Mouse (Mus musculus): Measurements from ENCODE around the gene Cul3.

Cul3 gene

GRCm38 (mm10) chr1:80315533-80316045, 24.7 kb downstream of the Cul3 start:
- no peak for DNase-seq (ENCODE audit: low spot score in 2 of 2)

- DNase-seq (ENCODE audit: low spot score in 2 of 2) = no peak
These were observed 47.0 kb downstream of the Cul3 start for GRCm38 (mm10) chr1:80293307-80293706.

GRCm38 (mm10) chr1:80278731-80279130, 61.5 kb downstream of the Cul3 start:
- no peak for DNase-seq (ENCODE audit: low spot score in 2 of 2)

GRCm38 (mm10) chr1:80260443-80260842, 79.8 kb downstream of the Cul3 start:
- DNase-seq (ENCODE audit: low spot score in 2 of 2) = no peak

GRCm38 (mm10) chr1:80258632-80259031, 81.6 kb downstream of the Cul3 start:
- DNase-seq (ENCODE audit: low spot score in 2 of 2) = no peak

- DNase-seq (ENCODE audit: low spot score in 2 of 2) = no peak
These were observed 87.0 kb downstream of the Cul3 start for GRCm38 (mm10) chr1:80253309-80253708.

- no peak for DNase-seq (ENCODE audit: low spot score in 2 of 2)
These were observed 90.0 kb downstream of the Cul3 start for GRCm38 (mm10) chr1:80250247-80250646.

- DNase-seq (ENCODE audit: low spot score in 2 of 2) = no peak
These were observed 93.1 kb downstream of the Cul3 start for GRCm38 (mm10) chr1:80247131-80247530.

GRCm38 (mm10) chr1:80244123-80244522, 96.2 kb downstream of the Cul3 start:
- DNase-seq (ENCODE audit: low spot score in 2 of 2) = no peak

GRCm38 (mm10) chr1:80241579-80241978, 98.7 kb downstream of the Cul3 start:
- DNase-seq (ENCODE audit: low spot score in 2 of 2) = no peak

GRCm38 (mm10) chr1:80240017-80240660, 100.1 kb downstream of the Cul3 start:
- DNase-seq (ENCODE audit: low spot score in 2 of 2) = no peak

GRCm38 (mm10) chr1:80239481-80239880, 100.8 kb downstream of the Cul3 start:
- no peak for DNase-seq (ENCODE audit: low spot score in 2 of 2)

GRCm38 (mm10) chr1:80236951-80237702, 103.2 kb downstream of the Cul3 start:
- DNase-seq (ENCODE audit: low spot score in 2 of 2) = no peak

GRCm38 (mm10) chr1:80236126-80236525, 104.2 kb downstream of the Cul3 start:
- no peak for DNase-seq (ENCODE audit: low spot score in 2 of 2)

GRCm38 (mm10) chr1:80230612-80231011, 109.7 kb downstream of the Cul3 start:
- no peak for DNase-seq (ENCODE audit: low spot score in 2 of 2)

- no peak for DNase-seq (ENCODE audit: low spot score in 2 of 2)
These were observed 115.4 kb downstream of the Cul3 start for GRCm38 (mm10) chr1:80224839-80225412.

- DNase-seq (ENCODE audit: low spot score in 2 of 2) = no peak
These were observed 119.1 kb downstream of the Cul3 start for GRCm38 (mm10) chr1:80221151-80221550.

- no peak for DNase-seq (ENCODE audit: low spot score in 2 of 2)
These were observed 122.0 kb downstream of the Cul3 start, which contains the start of gene Fam124b for GRCm38 (mm10) chr1:80218268-80218667. TSS of gene Fam124b (minus strand) at chr1:80218473.

Data from left cerebral cortex, adult 9 months (tissue).